Mouse (Mus musculus): ENCODE results near the gene Zfp738. TPM values are rescaled to one million over a fixed set of nuclear protein-coding genes. Genes with fewer than 3 reads are reported as not detected.

The Zfp738 gene
- polyA plus RNA-seq, 1 experiment from 2014 or later: 12.1 TPM

GRCm38 (mm10) chr13:67637294-67638007 is 49.4 kb downstream of the Zfp738 start, which contains the start of the genes Gm49345 and Zfp729a:
Gene Gm49345, minus strand, starts transcription at chr13:67637769.
Gene Zfp729a, minus strand, starts transcription at chr13:67637791.
- no peaks in the 10 kb centered on the region for H3K9me3 ChIP-seq
- WGBS: under 1% methylated on average over 19 of the region's 19 CpGs
- peak within 1 kb of the TSS; percentile 76 for H3K27ac ChIP-seq
- no peaks in the 10 kb centered on the region for H3K27me3 ChIP-seq
- peak within 1 kb of the TSS; percentile 79 for H3K9ac ChIP-seq
- peak within 1 kb of the TSS; percentile 97 for H3K4me3 ChIP-seq
- ATAC-seq (ENCODE audit: borderline replicate concordance, extremely low read depth, low FRiP score, low TSS enrichment): peak; percentile 99
- no peaks in the 10 kb centered on the region for H3K4me1 ChIP-seq
- peak within 1 kb of the TSS; percentile 57 for H3K4me2 ChIP-seq
- no peaks in the 10 kb centered on the region for H3K36me3 ChIP-seq

- Histone ChIP-seq H3K4me3 (no peak overlapping the region), H3K9me3 (no peaks in the 10 kb centered on the region), H3K36me3 (no peaks in the 10 kb centered on the region), H3K4me1 (0 out of 2 replicates have a peak, but pooled peaks cover 7% of the 10 kb centered on the region), H3K27me3 (no peaks in the 10 kb centered on the region), H3K9ac (no peak overlapping the region), H3K4me2 (peak overlapping the region; percentile 62; the same call in 1 of the 2 replicates), H3K27ac (no peak overlapping the region)
- WGBS: 82% methylated on average over 4 of the region's 4 CpGs
- no peak for ATAC-seq (ENCODE audit: borderline replicate concordance, extremely low read depth, low FRiP score, low TSS enrichment)
Observed at GRCm38 (mm10) chr13:67610108-67610507, 76.8 kb downstream of the Zfp738 start.

- Histone ChIP-seq H3K4me2 (peak within 1 kb of the TSS; percentile 62), H3K36me3 (no peaks in the 10 kb centered on the region), H3K4me3 (peak within 1 kb of the TSS; percentile 75), H3K27me3 (no peaks in the 10 kb centered on the region), H3K9me3 (no peaks in the 10 kb centered on the region), H3K4me1 (0 out of 2 replicates have a peak, but pooled peaks cover 7% of the 10 kb centered on the region), H3K9ac (peak within 1 kb of the TSS; percentile 66), H3K27ac (peak within 1 kb of the TSS; percentile 76)
- WGBS: 2% methylated on average over 20 of the region's 20 CpGs
- ATAC-seq (ENCODE audit: borderline replicate concordance, extremely low read depth, low FRiP score, low TSS enrichment): peak; percentile 97
Observed at GRCm38 (mm10) chr13:67609066-67609876, 77.6 kb downstream of the Zfp738 start, which contains the start of gene Zfp729b. Gene Zfp729b, minus strand, starts transcription at chr13:67609707.

Other genes starting within 250 kb of the Zfp738 start
- 9.6 TPM in 2 replicates for gene Zfp874a, start 235.4 kb downstream of the Zfp738 start, polyA plus RNA-seq (2015; fragmentation: Nextera tagmentation; extraction: Ambion mirVana)
- gene Zfp874b, start 202.8 kb downstream of the Zfp738 start, polyA plus RNA-seq (2015; fragmentation: Nextera tagmentation; extraction: Ambion mirVana): 2.1 and 3.8 TPM in 2 replicates
- 12.9 and 14.1 TPM in 2 replicates for gene Zfp58, start 186.5 kb downstream of the Zfp738 start, polyA plus RNA-seq (2015; fragmentation: Nextera tagmentation; extraction: Ambion mirVana)
- gene Gm26965, start 160.9 kb downstream of the Zfp738 start, polyA plus RNA-seq (2015; fragmentation: Nextera tagmentation; extraction: Ambion mirVana): not detected in 2 replicates
- gene Zfp87, start 160.9 kb downstream of the Zfp738 start, polyA plus RNA-seq (2015; fragmentation: Nextera tagmentation; extraction: Ambion mirVana): 22.3 and 22.8 TPM in 2 replicates
- 14.5 and 14.7 TPM in 2 replicates for gene Zfp748, start 133.2 kb downstream of the Zfp738 start, polyA plus RNA-seq (2015; fragmentation: Nextera tagmentation; extraction: Ambion mirVana)
- 3.5 and 4.4 TPM in 2 replicates for gene Zfp729b, start 77.4 kb downstream of the Zfp738 start, polyA plus RNA-seq (2015; fragmentation: Nextera tagmentation; extraction: Ambion mirVana)
- not detected in 2 replicates for gene Gm49345, start 49.3 kb downstream of the Zfp738 start, polyA plus RNA-seq (2015; fragmentation: Nextera tagmentation; extraction: Ambion mirVana)
- gene Zfp729a, start 49.3 kb downstream of the Zfp738 start, polyA plus RNA-seq (2015; fragmentation: Nextera tagmentation; extraction: Ambion mirVana): 2.4 and 2.7 TPM in 2 replicates
- 6.1 and 6.6 TPM in 2 replicates for gene Zfp65, start 42.1 kb upstream of the Zfp738 start, polyA plus RNA-seq (2015; fragmentation: Nextera tagmentation; extraction: Ambion mirVana)
- 5.6 and 6.4 TPM in 2 replicates for gene Zfp85, start 68.2 kb upstream of the Zfp738 start, polyA plus RNA-seq (2015; fragmentation: Nextera tagmentation; extraction: Ambion mirVana)
- 2.5 and 2.9 TPM in 2 replicates for gene Zfp493, start 92.6 kb upstream of the Zfp738 start, polyA plus RNA-seq (2015; fragmentation: Nextera tagmentation; extraction: Ambion mirVana)
- 7.6 and 8.7 TPM in 2 replicates for gene Zfp273, start 126.7 kb upstream of the Zfp738 start, polyA plus RNA-seq (2015; fragmentation: Nextera tagmentation; extraction: Ambion mirVana)
- gene Gm10037, start 144.0 kb upstream of the Zfp738 start, polyA plus RNA-seq (2015; fragmentation: Nextera tagmentation; extraction: Ambion mirVana): 1.9 and 2.2 TPM in 2 replicates
- not detected in 2 replicates for gene BC048507, start 176.3 kb upstream of the Zfp738 start, polyA plus RNA-seq (2015; fragmentation: Nextera tagmentation; extraction: Ambion mirVana)